Mouse (Mus musculus) gastrocnemius, adult 8-10 months (tissue): ENCODE measurements around the gene Rtn1. TPM values are rescaled to one million over a fixed set of nuclear protein-coding genes. Genes with fewer than 3 reads are reported as not detected.

ENCODE experiments used
- DNase-seq, 2 experiments: peaks; one replicate each; pipeline ENCODE4 v3.0.0; 2022; ENCODE audit warnings: low spot score in 2 of 2
- total RNA-seq, 4 experiments: library from RNA; stranded (reverse); gene quantifications; 2 replicates each; pipeline ENCODE4 v1.2.4; 2022

Gene Rtn1
- 1 to 10 TPM; 1.1 to 3.2 (median 2.2) TPM for total RNA-seq

DNA sequence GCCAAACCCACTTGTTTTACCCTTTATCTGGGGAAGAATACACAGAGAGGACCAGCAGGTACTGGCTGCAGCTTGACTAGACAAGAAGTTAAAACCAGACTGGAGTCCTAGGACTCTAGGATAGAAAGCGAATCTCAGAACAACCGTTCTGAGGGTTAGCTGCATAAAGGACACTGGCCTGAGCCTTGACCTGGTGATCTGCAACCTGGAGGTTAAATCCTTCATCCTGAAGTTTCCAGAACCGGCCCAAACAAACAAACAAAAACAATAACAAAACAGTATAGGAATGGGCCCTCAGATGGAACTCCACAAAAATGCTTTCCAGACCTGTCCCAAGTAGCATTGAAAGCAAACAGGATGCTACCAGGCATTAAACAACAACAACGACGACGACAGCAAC is at the start of gene Rtn1:
Gene Rtn1 (minus strand): TSS at position 101 of the 400 bp plus-strand sequence.
- no peak for DNase-seq

DNA sequence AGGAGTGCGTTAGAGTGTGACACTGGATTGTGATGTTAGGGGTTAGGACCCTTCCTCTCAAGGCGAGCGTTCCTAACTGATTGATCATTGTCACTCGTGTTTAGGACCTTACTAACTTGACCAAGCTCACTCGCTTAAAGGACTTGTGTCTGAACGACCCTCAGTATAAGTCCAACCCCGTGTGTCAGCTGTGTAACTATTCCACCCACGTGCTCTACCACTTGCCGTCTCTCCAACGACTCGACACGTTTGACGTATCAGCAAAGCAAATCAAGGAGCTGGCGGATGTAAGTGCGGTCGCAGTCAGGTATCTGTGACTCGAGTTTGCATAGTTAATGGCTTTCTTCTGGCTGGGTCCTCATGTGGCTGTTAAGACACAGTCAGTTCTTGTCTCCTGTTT is 45.1 kb upstream of the Rtn1 start:
- DNase-seq, result no peak

DNA sequence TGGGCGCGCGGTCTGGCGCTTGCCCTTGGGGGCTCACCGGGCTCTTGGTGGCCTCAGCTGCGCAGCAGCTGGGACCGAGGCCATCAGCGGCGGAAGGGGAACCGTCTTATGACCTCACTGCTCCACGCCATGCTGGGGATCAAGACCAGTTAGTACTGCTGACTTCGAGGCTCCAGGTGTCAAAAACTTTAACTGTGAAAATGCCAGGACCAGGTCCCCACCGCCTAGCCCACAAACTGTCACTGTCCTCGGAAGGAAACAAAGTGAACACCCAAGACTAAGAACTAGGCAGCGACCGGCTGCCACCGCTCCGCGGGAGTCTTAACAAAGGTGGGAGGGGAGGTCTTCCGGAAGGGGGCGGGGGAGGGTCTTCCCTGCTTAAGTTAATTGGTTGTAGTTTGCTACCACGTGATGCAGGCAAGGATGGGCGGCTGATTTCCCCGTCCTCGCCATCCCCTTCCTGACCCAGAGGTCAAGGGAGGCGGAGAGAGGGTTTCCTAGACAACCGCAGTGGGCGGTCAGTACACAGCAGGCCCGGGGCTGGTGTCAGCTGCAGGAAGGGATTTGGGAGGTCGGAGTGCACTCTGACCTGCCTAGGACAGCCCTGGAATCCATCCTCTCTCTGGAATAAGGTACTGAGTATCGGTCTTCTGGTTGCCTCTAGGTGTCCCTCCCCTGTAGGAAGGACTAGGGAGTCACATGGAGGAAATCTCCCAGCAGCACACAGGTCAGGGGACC is 33.2 kb upstream of the Rtn1 start, which contains the start of gene Lrrc9:
Gene Lrrc9 (plus strand): TSS at position 28 of the 738 bp plus-strand sequence.
- peak; percentile 40 for DNase-seq

DNA sequence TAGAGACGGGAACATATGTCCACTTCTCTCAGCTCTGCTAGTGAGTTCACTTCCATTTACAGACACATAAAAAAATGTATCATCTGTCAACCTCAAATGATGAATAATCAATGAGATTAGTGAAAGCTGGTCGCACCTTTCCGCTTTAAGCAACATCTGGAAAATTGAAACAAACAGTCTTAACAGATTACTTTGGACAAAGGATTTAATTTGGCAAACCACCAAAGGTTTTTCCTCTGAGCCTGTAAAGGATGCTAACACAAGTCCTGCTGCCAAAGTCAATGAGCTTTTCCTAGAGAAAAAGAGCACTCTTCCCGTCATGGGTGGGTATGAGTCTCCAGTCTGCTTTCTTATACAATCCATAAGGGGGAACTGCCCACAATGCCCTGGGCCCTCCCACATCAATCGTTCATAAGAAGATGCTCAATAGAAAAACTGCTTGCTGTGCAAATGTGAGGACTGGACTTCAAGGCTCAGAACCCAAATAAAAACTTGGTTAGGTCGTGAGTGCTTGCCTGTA is 30.2 kb upstream of the Rtn1 start:
- no peak for DNase-seq

DNA sequence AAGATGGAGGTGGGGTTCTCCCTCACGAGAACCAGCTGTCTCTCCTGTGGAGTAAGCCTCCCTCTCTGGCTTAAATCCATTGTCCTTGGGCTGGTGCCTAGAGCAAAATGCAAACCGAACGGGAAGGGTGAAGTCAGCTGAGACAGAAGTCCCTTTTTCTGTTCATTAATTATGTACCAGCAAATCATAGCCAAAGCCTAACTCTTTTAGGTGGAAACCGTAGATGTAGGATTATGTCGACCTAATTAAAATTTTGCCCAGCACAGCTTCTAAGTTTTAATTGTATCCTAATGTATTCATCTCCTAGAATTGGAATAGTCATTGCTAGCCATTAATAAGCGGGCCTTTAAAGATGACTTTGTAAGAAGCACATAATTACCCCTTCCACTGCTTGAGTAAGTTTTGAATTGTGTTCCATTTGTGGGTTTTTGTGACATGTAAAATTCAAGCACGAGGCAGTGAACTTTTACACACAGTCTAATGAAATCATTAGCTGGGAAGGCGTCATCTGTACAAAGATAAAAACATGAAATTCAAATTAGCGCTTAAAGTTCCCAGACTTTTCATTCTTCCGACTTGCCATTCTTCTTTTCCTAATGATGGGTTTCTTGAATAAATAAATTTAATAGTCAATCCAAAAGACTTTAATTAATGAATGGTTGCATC is 29.0 kb upstream of the Rtn1 start:
- no peak for DNase-seq

DNA sequence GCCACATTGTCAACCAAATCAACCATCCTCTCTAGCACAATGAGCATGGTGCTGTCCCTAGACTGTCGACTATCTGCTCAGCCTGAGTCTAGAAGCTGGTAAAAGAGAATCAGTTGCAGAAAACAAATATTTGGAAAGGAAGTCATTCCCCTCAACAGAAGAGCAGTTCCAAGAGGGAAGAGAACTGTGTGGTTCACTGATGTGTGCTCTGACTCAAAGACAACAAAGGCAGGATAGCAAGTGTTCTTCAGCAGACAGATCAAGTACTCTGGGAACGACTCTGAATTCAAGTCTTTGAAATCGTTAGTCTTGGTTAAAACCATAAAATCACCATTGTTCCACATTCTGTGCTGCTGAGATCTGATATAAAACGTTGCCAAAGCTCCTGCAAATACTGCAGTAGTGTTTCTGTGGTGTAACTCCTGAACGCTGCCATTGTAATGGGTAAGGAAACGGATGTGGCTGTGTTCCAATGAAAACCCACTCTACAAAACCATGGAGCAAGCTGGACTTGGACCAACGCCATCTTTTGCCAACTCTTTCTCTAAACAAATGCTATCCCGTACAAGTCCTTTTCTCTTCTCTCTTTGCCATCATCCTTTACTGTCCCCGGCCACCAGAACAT is 24.5 kb upstream of the Rtn1 start:
- DNase-seq, result no peak

DNA sequence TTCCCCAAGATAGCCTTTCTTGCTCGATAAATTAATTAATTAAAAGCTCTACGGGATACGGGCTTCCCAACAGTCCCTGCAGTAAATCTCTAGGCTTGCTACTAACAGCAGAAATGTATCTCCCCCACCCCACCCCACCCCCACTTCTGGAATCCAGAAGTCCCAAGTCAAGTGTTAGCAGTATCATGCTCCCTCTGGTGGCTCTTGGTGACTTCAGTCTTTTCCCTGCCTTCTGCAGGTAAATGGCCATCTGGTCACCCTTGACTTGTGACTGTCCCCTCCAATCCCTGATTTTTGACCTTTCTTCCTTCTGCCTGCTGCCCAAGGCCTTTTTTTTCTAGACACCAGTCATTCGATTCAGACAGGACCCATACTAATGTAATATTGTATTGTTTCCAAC is 23.4 kb upstream of the Rtn1 start:
- no peak for DNase-seq

DNA sequence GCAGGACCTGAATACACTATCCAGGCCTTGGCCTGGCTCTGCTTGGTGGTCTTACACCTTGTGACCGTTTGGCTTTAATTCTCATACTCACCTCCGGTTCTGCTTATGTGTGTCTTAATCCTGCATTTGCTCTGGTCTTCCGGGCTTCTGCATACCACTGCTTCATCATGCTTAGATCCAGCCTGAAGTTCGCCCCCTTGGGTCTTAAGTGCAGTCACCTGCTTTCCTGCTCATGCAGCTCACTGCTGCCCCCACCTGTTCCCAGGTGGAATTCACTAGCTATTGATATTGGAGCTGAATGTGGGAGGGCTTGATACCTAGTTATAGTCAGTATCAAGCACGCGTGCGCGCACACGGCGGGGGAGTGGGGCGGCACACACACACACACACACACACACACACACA is 18.9 kb upstream of the Rtn1 start:
- peak; percentile 30 to 42 for DNase-seq

DNA sequence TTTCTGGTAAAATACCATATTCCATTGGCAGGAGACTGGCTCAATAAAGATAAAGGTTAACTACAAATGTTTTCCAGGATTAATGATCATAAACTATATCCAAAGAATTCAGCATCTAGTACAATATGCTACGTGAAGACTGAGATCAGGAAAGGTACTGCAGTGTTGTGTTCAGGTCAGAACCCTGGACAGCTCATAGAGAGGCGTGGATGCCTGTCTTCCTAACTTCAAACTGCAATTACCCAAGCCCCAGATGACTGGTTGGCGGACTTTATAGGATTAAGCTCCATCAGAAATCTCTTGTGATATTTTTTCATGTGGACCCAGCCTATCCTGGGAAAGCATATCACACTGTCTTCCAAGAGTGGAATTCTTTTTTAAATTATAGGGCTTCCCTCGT is 13.8 kb upstream of the Rtn1 start:
- DNase-seq, result no peak

DNA sequence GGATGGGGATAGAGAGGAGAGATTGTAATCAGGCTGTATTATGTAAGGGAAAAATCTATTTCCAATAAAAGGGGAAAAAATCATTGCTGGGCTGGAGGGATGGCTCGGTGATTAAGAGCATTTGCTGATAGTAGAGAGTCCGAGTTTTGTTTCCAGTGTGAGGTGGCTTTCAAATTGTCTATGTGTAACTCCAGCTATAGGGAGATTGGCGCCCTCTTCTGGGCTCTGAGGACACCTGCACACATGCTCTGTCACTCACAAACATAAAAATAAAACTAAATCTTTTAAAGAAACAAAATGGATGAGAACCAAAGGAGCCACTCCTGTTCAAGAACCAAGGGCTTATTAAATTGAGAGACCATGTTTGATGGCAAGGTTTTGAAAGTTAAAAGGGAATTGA is 8.9 kb upstream of the Rtn1 start:
- no peak for DNase-seq

DNA sequence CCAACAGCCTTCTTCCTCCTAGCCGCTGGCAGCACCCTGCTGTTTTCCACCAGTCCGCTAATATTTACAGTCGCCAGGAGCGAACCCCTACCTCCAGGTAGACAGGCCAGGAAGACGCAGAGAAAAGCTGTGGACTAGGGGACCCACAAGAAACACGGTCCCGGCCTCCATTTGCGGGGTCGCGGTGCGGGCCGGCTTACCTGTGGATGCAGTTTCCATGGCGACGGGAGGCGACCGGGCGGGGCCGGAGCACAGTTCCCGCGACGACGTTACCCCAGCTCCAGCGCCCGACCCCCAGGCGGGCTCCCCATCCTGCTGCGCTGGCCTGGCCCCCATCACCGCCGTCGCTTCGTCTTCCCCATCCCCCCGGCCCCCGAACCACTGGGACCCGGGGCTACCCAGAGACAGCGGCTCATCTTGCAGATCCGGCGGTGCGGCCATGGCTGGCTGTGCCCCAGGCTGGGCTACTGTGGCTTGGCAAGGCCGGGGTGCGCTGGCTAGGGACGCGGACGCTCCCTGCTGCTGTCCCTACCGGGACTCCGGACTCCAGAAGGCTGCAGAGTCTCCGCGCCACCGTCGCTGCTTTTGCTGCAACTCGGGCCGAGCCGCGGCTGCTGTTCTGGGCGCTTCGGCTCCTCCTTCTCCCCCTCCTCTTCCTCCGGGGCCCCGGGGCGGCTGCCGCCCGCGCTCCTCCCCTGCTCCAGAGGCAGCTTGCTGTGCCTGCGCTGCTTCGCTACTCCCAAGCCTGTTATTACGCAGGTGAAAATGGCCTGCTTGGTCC is 553 bp downstream of the Rtn1 start:
- DNase-seq, result peak; percentile 8 to 16

DNA sequence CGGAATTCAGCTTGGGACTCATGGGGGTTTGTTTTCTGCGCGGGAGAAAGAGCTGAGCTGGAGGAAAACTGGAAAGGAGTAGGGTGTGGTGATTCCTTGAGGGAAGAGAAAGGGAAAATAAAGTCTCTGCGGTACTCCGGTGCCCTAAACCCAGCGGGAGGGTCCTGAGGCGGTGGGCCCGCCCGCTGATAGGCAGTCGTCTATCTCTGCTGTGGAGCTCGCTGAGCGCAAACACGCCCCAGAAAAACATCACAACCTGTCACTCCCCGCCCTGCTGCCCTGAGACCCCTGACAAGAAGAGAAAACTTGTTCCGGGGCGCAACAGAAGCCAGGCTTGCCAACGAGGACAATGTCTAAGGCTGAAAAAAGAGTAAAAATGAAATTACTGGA is 1.1 kb downstream of the Rtn1 start:
- DNase-seq, result no peak

DNA sequence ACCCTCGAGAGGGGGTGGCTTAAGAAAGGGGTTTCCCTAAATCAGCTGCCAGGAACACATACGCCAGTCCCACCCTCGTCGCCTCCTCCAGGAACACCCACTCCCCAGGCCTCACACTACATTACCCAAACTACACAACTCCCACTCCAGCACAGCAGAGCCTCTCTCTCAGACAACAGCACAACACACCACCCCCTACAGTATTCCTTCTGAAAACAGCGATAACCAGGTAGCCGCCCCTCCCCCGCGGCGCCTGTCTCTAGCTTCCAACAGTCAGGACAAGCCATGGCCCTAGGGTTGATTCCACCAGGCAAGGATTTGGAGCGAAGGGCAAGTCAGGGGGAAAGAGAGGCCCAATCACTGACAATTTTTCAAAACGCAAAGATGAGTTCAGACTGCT is 1.7 kb downstream of the Rtn1 start:
- no peak for DNase-seq

DNA sequence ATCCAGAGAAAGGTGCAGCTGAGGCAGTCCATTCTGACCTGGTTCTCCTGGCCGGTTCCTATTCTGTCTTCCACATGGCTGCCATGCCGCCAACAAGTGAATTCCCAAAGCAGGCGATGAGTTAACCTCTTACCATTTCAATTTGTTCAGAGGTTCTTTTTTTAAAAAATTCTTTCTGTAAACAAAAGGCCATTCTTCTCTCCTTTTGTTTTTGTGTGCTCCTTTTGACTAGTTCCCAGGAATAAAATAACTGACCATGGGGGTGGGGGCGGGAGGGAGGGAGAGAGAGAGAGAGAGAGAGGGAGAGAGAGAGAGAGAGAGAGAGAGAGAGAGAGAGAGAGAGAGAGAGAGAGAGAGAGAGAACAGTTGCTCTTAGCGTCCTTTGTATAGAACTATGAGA is 3.8 kb downstream of the Rtn1 start:
- DNase-seq, result no peak

DNA sequence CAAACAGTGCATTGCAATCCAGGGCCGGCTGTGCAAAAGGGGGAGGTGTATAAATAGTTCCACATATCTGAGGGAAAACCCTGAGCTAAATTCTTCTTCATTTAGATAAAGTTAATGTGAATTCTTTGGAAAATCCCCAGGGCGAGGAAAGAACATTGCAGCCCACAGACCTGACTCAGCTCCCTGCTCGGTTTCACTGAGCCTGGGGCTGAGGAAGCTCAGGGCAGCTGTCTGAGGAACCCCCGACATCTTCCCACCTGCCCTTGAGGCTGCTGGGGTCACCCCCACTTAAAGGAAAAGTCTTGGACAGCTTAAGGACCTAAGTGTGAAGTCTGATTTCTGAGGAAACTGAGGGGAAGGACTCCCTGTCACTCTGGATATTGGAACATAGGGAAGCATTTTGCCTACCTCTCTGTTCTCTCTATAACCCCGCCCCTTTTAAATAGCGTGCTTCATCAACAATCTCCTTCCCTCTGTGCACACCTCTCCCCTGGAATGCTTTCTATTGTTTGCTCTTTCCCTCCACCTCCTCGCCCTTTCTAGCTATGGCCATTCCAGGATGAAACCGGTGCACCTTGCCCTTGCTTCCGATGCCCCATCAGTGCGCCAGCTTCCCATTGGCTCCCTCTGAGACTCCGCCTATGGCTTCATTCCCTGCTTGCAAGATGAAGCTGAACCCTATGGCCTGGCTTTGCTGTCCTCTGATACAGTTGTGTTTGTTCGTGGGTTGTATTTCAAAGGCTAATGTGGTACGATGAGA is 15.6 kb downstream of the Rtn1 start:
- DNase-seq, result no peak

DNA sequence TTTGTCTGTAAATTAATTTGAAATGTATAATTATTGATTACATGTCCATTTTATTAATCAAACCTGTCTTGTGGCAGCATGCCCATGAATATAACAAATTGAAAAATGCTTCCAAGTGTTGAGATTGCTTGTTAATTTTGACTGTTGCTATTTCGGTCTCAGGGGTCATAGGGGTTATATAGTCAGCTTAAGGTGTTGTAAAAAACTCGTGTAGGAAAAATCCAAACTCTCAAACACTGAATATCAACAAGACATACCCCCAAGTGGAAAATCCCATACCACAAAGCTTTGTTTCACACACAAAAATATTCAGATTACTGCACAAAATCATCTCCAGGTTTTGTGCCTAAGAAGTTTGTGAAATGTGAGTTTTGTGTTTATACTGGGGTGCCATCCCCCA is 18.5 kb downstream of the Rtn1 start:
- DNase-seq, result no peak

DNA sequence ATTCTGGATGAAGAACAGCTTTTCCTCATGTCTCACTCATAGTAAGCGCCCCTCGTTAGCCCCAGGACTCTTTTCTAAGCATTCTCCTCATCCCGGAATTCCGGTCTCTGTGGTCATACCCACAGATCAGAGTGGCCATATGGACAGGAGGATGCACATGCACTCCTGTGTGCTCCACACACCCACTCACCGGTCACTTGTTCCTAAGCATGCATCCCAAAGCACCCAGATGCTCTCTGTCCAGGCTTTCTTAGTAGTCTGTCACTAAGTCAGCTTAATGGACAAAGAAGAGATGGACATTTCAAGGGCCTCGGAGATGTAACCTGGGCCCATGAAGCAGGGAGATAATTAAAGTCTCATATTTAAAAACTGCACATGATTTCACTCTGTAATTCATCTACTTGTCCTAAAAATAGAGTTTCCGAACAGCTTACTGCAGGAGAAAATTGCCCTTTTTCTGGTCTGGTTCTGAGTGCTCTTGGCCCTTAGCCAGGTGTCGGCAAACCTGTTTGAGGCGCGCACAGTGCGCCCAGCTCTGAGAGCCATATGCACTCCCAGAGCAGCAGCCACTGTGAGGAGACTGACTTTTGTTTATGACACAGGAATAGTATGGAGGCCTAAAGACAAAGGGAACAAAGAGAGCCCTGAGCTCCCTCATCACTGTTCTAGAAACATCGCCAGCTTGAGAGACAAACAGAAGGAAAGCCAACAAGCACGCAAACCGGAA is 19.3 kb downstream of the Rtn1 start:
- DNase-seq, result no peak

DNA sequence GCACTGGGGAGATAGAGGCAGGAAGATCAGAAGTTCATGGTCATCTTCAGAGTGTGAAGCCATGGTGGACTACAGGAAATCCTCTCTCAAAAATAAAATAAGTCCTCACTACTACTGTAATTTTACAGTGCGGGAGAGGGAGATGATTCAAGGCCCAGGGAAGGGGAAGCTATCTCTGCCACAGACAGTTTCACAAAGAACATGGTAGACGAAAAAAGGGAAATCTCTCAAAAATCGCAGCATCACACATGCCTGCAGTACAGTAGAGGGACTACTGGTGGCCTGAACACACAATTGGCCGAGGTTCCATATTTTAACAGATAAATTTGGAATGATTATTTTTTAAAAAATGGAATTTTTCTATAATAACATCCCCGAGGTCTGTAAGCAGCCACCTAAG is 20.0 kb downstream of the Rtn1 start:
- DNase-seq, result no peak

DNA sequence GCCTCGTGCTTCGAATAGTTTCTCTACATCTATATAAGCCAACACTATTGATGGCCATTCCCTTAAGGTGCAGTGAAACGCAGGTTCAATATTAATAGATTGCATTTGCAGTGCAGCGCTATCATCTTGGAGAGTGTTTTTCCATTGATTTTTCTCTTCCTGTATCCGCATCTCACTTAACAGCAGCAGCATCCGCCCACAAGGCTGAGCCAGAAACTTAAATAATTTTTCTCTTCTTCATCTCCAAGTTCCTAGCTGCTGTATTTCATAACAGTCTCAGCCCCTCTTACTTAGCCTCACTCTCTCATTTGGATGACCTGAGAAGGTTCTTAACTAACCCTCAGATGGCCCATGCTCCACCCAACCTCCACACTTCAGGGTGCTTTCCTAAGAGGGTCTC is 20.7 kb downstream of the Rtn1 start:
- no peak for DNase-seq

DNA sequence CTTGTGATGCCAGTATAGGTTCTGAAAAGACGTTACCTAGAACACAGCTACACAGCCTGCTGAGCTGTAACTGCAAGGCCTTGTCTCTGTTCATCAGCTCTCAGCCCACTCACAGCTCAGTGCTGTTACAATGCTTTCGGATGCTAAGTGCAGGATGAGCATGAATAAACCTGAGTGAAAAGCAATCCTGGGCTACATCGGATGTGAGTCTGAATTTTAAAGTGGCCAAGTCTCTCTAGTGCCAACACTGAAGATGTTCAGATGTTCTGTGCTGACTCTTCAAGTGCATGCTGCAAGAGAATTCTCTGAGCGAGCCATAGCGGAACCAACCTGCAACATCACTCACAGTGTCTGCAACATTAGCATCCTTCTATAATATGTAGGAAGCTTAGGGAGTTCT is 32.5 kb downstream of the Rtn1 start:
- no peak for DNase-seq
